Mouse (Mus musculus): Measurements from ENCODE around the gene Pip5k1b. TPM values are rescaled to one million over a fixed set of nuclear protein-coding genes. Genes with fewer than 3 reads are reported as not detected.
"Not testable (repeated sequence)": the region's sequence is repeated elsewhere in the genome, so short reads cannot be mapped to it uniquely, and the experiment has no call there.

Gene Pip5k1b
- 24.4 and 25.6 TPM in 2 replicates for total RNA-seq (2015)
- 10.7 and 13.5 TPM in 2 replicates for total RNA-seq (2017)

- peak; percentile 47 for ATAC-seq (replicated peaks; ENCODE audit: poor library complexity)
Measured at GRCm38 (mm10) chr19:24555466-24555903, at the start of gene Pip5k1b. Pip5k1b (minus strand) TSS chr19:24555872.

- ATAC-seq (replicated peaks; ENCODE audit: poor library complexity): no peak
Measured at GRCm38 (mm10) chr19:24604105-24604504, 48.4 kb upstream of the Pip5k1b start.

- peak; percentile 64 for ATAC-seq (replicated peaks; ENCODE audit: poor library complexity)
Measured at GRCm38 (mm10) chr19:24603431-24603830, 47.8 kb upstream of the Pip5k1b start.

- ATAC-seq (replicated peaks; ENCODE audit: poor library complexity): no peak
Measured at GRCm38 (mm10) chr19:24586726-24587125, 31.1 kb upstream of the Pip5k1b start.

GRCm38 (mm10) chr19:24585171-24585570, 29.5 kb upstream of the Pip5k1b start:
- no peak for ATAC-seq (replicated peaks; ENCODE audit: poor library complexity)

- ATAC-seq (replicated peaks; ENCODE audit: poor library complexity): no peak
Measured at GRCm38 (mm10) chr19:24583956-24584355, 28.3 kb upstream of the Pip5k1b start.

GRCm38 (mm10) chr19:24576125-24576524, 20.5 kb upstream of the Pip5k1b start:
- ATAC-seq (replicated peaks; ENCODE audit: poor library complexity): no peak

GRCm38 (mm10) chr19:24571756-24572181, 16.1 kb upstream of the Pip5k1b start:
- ATAC-seq (replicated peaks; ENCODE audit: poor library complexity): no peak

- no peak for ATAC-seq (replicated peaks; ENCODE audit: poor library complexity)
Measured at GRCm38 (mm10) chr19:24570969-24571368, 15.3 kb upstream of the Pip5k1b start.

GRCm38 (mm10) chr19:24557456-24557855, 1.8 kb upstream of the Pip5k1b start:
- 0 out of 2 replicates have a peak, but pooled peaks have one; percentile 7 for ATAC-seq (replicated peaks; ENCODE audit: poor library complexity)

GRCm38 (mm10) chr19:24556585-24556966, 904 bp upstream of the Pip5k1b start:
- ATAC-seq (replicated peaks; ENCODE audit: poor library complexity): peak; percentile 13

- peak; percentile 66 for ATAC-seq (replicated peaks; ENCODE audit: poor library complexity)
Measured at GRCm38 (mm10) chr19:24555904-24556584, 372 bp upstream of the Pip5k1b start.

GRCm38 (mm10) chr19:24554911-24555465, 684 bp downstream of the Pip5k1b start:
- peak; percentile 53 for ATAC-seq (replicated peaks; ENCODE audit: poor library complexity)

- ATAC-seq (replicated peaks; ENCODE audit: poor library complexity): no peak
Measured at GRCm38 (mm10) chr19:24554425-24554824, 1.2 kb downstream of the Pip5k1b start.

GRCm38 (mm10) chr19:24553291-24554075, 2.2 kb downstream of the Pip5k1b start:
- ATAC-seq (replicated peaks; ENCODE audit: poor library complexity): no peak

GRCm38 (mm10) chr19:24552641-24553040, 3.0 kb downstream of the Pip5k1b start:
- not testable (repeated sequence) for ATAC-seq (replicated peaks; ENCODE audit: poor library complexity)

- no peak for ATAC-seq (replicated peaks; ENCODE audit: poor library complexity)
Measured at GRCm38 (mm10) chr19:24551196-24551954, 4.3 kb downstream of the Pip5k1b start.

GRCm38 (mm10) chr19:24550778-24551177, 4.9 kb downstream of the Pip5k1b start:
- no peak for ATAC-seq (replicated peaks; ENCODE audit: poor library complexity)

- no peak for ATAC-seq (replicated peaks; ENCODE audit: poor library complexity)
Measured at GRCm38 (mm10) chr19:24550016-24550415, 5.7 kb downstream of the Pip5k1b start.

GRCm38 (mm10) chr19:24548337-24548736, 7.3 kb downstream of the Pip5k1b start:
- ATAC-seq (replicated peaks; ENCODE audit: poor library complexity): no peak

- no peak for ATAC-seq (replicated peaks; ENCODE audit: poor library complexity)
Measured at GRCm38 (mm10) chr19:24546153-24546552, 9.5 kb downstream of the Pip5k1b start.
